Mouse (Mus musculus): Measurements from ENCODE around the gene Pih1d1. TPM values are rescaled to one million over a fixed set of nuclear protein-coding genes. Genes with fewer than 3 reads are reported as not detected.

Pih1d1 gene
- polyA plus RNA-seq, 1 experiment = 80.3 TPM

- TF ChIP-seq POLR2A (IDR thresholded peaks at IDR 0.05; ENCODE audit: low read depth, low read length) (no peak), CTCF (conservative IDR thresholded peaks at IDR 0.05; ENCODE audit: insufficient read depth, insufficient read length, low read depth, low read length) (peak; percentile 95)
- peak; percentile 84 for DNase-seq
- Histone ChIP-seq H3K4me3 (ENCODE audit: insufficient read depth, low read depth, low read length) (no peak overlapping the region), H3K36me3 (ENCODE audit: control insufficient read depth, insufficient read depth, low read length) (no peaks in the 10 kb centered on the region), H3K27ac (ENCODE audit: insufficient read depth, low read depth, low read length) (no peak overlapping the region), H3K27me3 (replicated peaks; ENCODE audit: control insufficient read depth, insufficient read depth, low read length) (no peaks in the 10 kb centered on the region), H3K4me1 (ENCODE audit: control insufficient read depth, insufficient read depth, low read length) (no peaks in the 10 kb centered on the region)
- 10% methylated on average over 5 of the region's 5 CpGs for WGBS
These were observed 44.3 kb downstream of the Pih1d1 start for GRCm38 (mm10) chr7:45198435-45198834.

DNA sequence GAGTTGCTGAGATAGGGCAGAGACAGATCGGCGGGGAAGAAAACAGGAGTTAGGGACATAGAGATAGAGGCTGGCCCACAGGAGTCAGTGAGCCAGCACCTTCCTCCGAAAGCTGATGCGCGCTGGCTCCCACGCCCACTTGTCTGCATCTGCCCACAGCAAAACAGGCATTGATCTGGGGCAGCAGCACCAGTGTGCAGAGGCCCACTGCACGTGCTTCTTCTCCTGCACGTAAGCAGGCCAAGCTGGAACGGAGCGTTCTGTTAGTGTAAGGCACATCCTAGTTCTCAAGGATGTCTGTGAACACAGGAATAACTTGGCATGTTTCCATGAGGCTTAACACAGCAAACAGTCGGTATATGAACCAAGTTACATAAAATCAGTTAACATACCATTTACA is 44.9 kb downstream of the Pih1d1 start:
- H3K4me3 ChIP-seq (ENCODE audit: insufficient read depth, low read depth, low read length) = no peak overlapping the region
- no peak for DNase-seq
- H3K4me1 ChIP-seq (ENCODE audit: control insufficient read depth, insufficient read depth, low read length) = no peaks in the 10 kb centered on the region
- no peaks in the 10 kb centered on the region for H3K36me3 ChIP-seq (ENCODE audit: control insufficient read depth, insufficient read depth, low read length)
- no peak for TF ChIP-seq POLR2A (IDR thresholded peaks at IDR 0.05; ENCODE audit: low read depth, low read length)
- TF ChIP-seq CTCF (conservative IDR thresholded peaks at IDR 0.05; ENCODE audit: insufficient read depth, insufficient read length, low read depth, low read length) = no peak
- WGBS = 78% methylated on average over 11 of the region's 11 CpGs
- H3K27ac ChIP-seq (ENCODE audit: insufficient read depth, low read depth, low read length) = no peak overlapping the region
- H3K27me3 ChIP-seq (replicated peaks; ENCODE audit: control insufficient read depth, insufficient read depth, low read length) = no peaks in the 10 kb centered on the region

- Histone ChIP-seq H3K4me1 (ENCODE audit: control insufficient read depth, insufficient read depth, low read length) (no peaks in the 10 kb centered on the region), H3K27me3 (replicated peaks; ENCODE audit: control insufficient read depth, insufficient read depth, low read length) (no peaks in the 10 kb centered on the region), H3K36me3 (ENCODE audit: control insufficient read depth, insufficient read depth, low read length) (no peaks in the 10 kb centered on the region), H3K27ac (ENCODE audit: insufficient read depth, low read depth, low read length) (no peak overlapping the region), H3K4me3 (ENCODE audit: insufficient read depth, low read depth, low read length) (no peak overlapping the region)
- no peak for DNase-seq
- TF ChIP-seq CTCF (conservative IDR thresholded peaks at IDR 0.05; ENCODE audit: insufficient read depth, insufficient read length, low read depth, low read length) = no peak
- TF ChIP-seq POLR2A (IDR thresholded peaks at IDR 0.05; ENCODE audit: low read depth, low read length) = no peak
- WGBS = 64% methylated on average over 10 of the region's 10 CpGs
These were observed 48.6 kb downstream of the Pih1d1 start for GRCm38 (mm10) chr7:45202654-45203053.

GRCm38 (mm10) chr7:45204380-45205143 is 50.5 kb downstream of the Pih1d1 start, which contains the start of gene Ccdc155:
Ccdc155 (minus strand) TSS chr7:45204892.
- Histone ChIP-seq H3K36me3 (ENCODE audit: control insufficient read depth, insufficient read depth, low read length) (no peaks in the 10 kb centered on the region), H3K27me3 (replicated peaks; ENCODE audit: control insufficient read depth, insufficient read depth, low read length) (no peaks in the 10 kb centered on the region), H3K4me3 (ENCODE audit: insufficient read depth, low read depth, low read length) (peak within 1 kb of the TSS; percentile 32), H3K27ac (ENCODE audit: insufficient read depth, low read depth, low read length) (no peak within 1 kb of the TSS), H3K4me1 (ENCODE audit: control insufficient read depth, insufficient read depth, low read length) (no peaks in the 10 kb centered on the region)
- WGBS = 7% methylated on average over 44 of the region's 44 CpGs
- DNase-seq = peak; percentile 92
- no peak for TF ChIP-seq CTCF (conservative IDR thresholded peaks at IDR 0.05; ENCODE audit: insufficient read depth, insufficient read length, low read depth, low read length)
- no peak for TF ChIP-seq POLR2A (IDR thresholded peaks at IDR 0.05; ENCODE audit: low read depth, low read length)

DNA sequence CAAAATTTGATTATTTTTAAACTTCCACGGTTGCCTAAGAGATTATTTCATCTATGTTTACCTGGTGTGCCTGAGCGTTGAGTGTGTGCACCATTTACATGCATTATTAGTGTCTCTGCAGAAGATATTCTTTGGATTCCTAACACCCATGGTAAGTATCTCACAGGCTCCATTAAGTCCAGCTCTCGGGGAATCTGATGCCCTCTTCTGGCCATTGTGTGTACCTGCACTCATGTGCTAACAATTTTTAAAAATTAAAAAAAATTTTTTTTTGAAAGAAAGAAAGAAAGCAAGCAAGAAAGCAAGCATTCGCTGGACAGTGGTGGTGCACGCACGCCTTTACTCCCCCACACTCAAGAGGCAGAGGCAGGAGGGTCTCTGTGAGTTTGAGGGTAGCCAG is 54.2 kb downstream of the Pih1d1 start:
- Histone ChIP-seq H3K27me3 (replicated peaks; ENCODE audit: control insufficient read depth, insufficient read depth, low read length) (0 out of 2 replicates have a peak, but pooled peaks cover 2% of the 10 kb centered on the region), H3K36me3 (ENCODE audit: control insufficient read depth, insufficient read depth, low read length) (no peaks in the 10 kb centered on the region), H3K4me1 (ENCODE audit: control insufficient read depth, insufficient read depth, low read length) (no peaks in the 10 kb centered on the region), H3K4me3 (ENCODE audit: insufficient read depth, low read depth, low read length) (no peak overlapping the region), H3K27ac (ENCODE audit: insufficient read depth, low read depth, low read length) (no peak overlapping the region)
- WGBS = 83% methylated on average over 6 of the region's 6 CpGs
- TF ChIP-seq CTCF (conservative IDR thresholded peaks at IDR 0.05; ENCODE audit: insufficient read depth, insufficient read length, low read depth, low read length) (no peak), POLR2A (IDR thresholded peaks at IDR 0.05; ENCODE audit: low read depth, low read length) (no peak)
- DNase-seq = no peak

Other genes with a start within 250 kb of the Pih1d1 start
- gene Ap2a1, start 224.8 kb upstream of the Pih1d1 start, polyA plus RNA-seq (2012; rRNA removed) = 58.0 and 70.6 TPM in 2 replicates
- gene Tsks, start 211.1 kb upstream of the Pih1d1 start, polyA plus RNA-seq (2012; rRNA removed) = 0.11 and 0.65 TPM in 2 replicates
- 5.6 and 8.5 TPM in 2 replicates for gene Cpt1c, start 179.5 kb upstream of the Pih1d1 start, polyA plus RNA-seq (2012; rRNA removed)
- gene Prmt1, start 167.7 kb upstream of the Pih1d1 start, polyA plus RNA-seq (2012; rRNA removed) = 89.9 and 95.4 TPM in 2 replicates
- gene Irf3, start 156.7 kb upstream of the Pih1d1 start, polyA plus RNA-seq (2012; rRNA removed) = 105 and 107 TPM in 2 replicates
- 20.0 and 21.4 TPM in 2 replicates for gene Bcl2l12, start 155.6 kb upstream of the Pih1d1 start, polyA plus RNA-seq (2012; rRNA removed)
- 38.8 and 41.1 TPM in 2 replicates for gene Scaf1, start 137.9 kb upstream of the Pih1d1 start, polyA plus RNA-seq (2012; rRNA removed)
- 82.3 and 84.1 TPM in 2 replicates for gene Rras, start 136.3 kb upstream of the Pih1d1 start, polyA plus RNA-seq (2012; rRNA removed)
- 7.1 and 9.1 TPM in 2 replicates for gene Prr12, start 101.4 kb upstream of the Pih1d1 start, polyA plus RNA-seq (2012; rRNA removed)
- gene Nosip, start 91.9 kb upstream of the Pih1d1 start, polyA plus RNA-seq (2012; rRNA removed) = 60.4 and 67.6 TPM in 2 replicates
- 80.9 and 95.4 TPM in 2 replicates for gene Prrg2, start 91.6 kb upstream of the Pih1d1 start, polyA plus RNA-seq (2012; rRNA removed)
- 67.0 and 68.7 TPM in 2 replicates for gene Rcn3, start 62.1 kb upstream of the Pih1d1 start, polyA plus RNA-seq (2012; rRNA removed)
- gene Fcgrt, start 50.5 kb upstream of the Pih1d1 start, polyA plus RNA-seq (2012; rRNA removed) = 240 and 244 TPM in 2 replicates
- 176 and 310 TPM in 2 replicates for gene Rps11, start 29.9 kb upstream of the Pih1d1 start, polyA plus RNA-seq (2012; rRNA removed)
- 1,329 and 1,360 TPM in 2 replicates for gene Rpl13a, start 25.5 kb upstream of the Pih1d1 start, polyA plus RNA-seq (2012; rRNA removed)
- gene Gm45713, start 18.1 kb upstream of the Pih1d1 start, polyA plus RNA-seq (2012; rRNA removed) = 5.6 TPM in 2 replicates
- gene Flt3l, start 17.9 kb upstream of the Pih1d1 start, polyA plus RNA-seq (2012; rRNA removed) = 36.8 and 37.7 TPM in 2 replicates
- gene Aldh16a1, start 281 bp downstream of the Pih1d1 start, polyA plus RNA-seq (2012; rRNA removed) = 106 and 119 TPM in 2 replicates
- not detected in 2 replicates for gene Slc17a7, start 9.6 kb downstream of the Pih1d1 start, polyA plus RNA-seq (2012; rRNA removed)
- not detected in 2 replicates for gene Gfy, start 25.3 kb downstream of the Pih1d1 start, polyA plus RNA-seq (2012; rRNA removed)
- not detected in 2 replicates for gene Pth2, start 26.7 kb downstream of the Pih1d1 start, polyA plus RNA-seq (2012; rRNA removed)
- 0.04 and 0.05 TPM in 2 replicates for gene Ccdc155, start 50.6 kb downstream of the Pih1d1 start, polyA plus RNA-seq (2012; rRNA removed)
- gene Dkkl1, start 57.8 kb downstream of the Pih1d1 start, polyA plus RNA-seq (2012; rRNA removed) = 0.39 and 0.54 TPM in 2 replicates
- 10.0 and 13.2 TPM in 2 replicates for gene Tead2, start 61.5 kb downstream of the Pih1d1 start, polyA plus RNA-seq (2012; rRNA removed)
- 7.9 and 30.1 TPM in 2 replicates for gene Cd37, start 84.8 kb downstream of the Pih1d1 start, polyA plus RNA-seq (2012; rRNA removed)
- gene Slc6a16, start 86.8 kb downstream of the Pih1d1 start, polyA plus RNA-seq (2012; rRNA removed) = 0.05 TPM in 1 of 2 replicates, not detected in the other
- gene Slc6a21, start 123.2 kb downstream of the Pih1d1 start, polyA plus RNA-seq (2012; rRNA removed) = 0.14 and 0.19 TPM in 2 replicates
- 17.9 and 18.2 TPM in 2 replicates for gene Trpm4, start 179.5 kb downstream of the Pih1d1 start, polyA plus RNA-seq (2012; rRNA removed)
- gene Hrc, start 181.0 kb downstream of the Pih1d1 start, polyA plus RNA-seq (2012; rRNA removed) = 0.14 and 3.2 TPM in 2 replicates
- 0.50 and 0.64 TPM in 2 replicates for gene Ppfia3, start 212.7 kb downstream of the Pih1d1 start, polyA plus RNA-seq (2012; rRNA removed)
- 2.7 and 3.9 TPM in 2 replicates for gene Lin7b, start 216.3 kb downstream of the Pih1d1 start, polyA plus RNA-seq (2012; rRNA removed)
- 137 and 138 TPM in 2 replicates for gene Snrnp70, start 241.4 kb downstream of the Pih1d1 start, polyA plus RNA-seq (2012; rRNA removed)